Mouse (Mus musculus) neural tube, embryonic 13.5 days (tissue): ENCODE results near the gene Casp9. TPM values are rescaled to one million over a fixed set of nuclear protein-coding genes. Genes with fewer than 3 reads are reported as not detected.
A peak's percentile ranks its signal among the peaks of the same experiment; 100 is the strongest.
"Not testable (repeated sequence)": the region's sequence is repeated elsewhere in the genome, so short reads cannot be mapped to it uniquely, and the experiment has no call there.

Experiments used
- ATAC-seq: fragments of 200-750 bp; cut with Nextera tagmentation; 2 replicates; pipeline ENCODE4 v1.8.0; 2017; ENCODE audit warnings: low read depth, mild to moderate bottlenecking, moderate TSS enrichment, moderate library complexity
- H3K27ac ChIP-seq: fragments of 300-500 bp; sonication (generic); replicated peaks from 2 replicates; pipeline ENCODE4 v1.5.1; 2015; ENCODE audit warnings: moderate library complexity, mild to moderate bottlenecking, inconsistent platforms
- H3K27me3 ChIP-seq: fragments of 300-500 bp; sonication (generic); 2 replicates; pipeline ENCODE4 v1.6.1; 2015; ENCODE audit warnings: mild to moderate bottlenecking, inconsistent platforms
- H3K36me3 ChIP-seq: fragments of 300-500 bp; sonication (generic); 2 replicates; pipeline ENCODE4 v1.6.1; 2015; ENCODE audit warnings: mild to moderate bottlenecking, inconsistent platforms
- H3K4me1 ChIP-seq: fragments of 300-500 bp; sonication (generic); replicated peaks from 2 replicates; pipeline ENCODE4 v1.6.1; 2015; ENCODE audit warnings: inconsistent platforms
- H3K4me2 ChIP-seq: fragments of 300-500 bp; sonication (generic); 2 replicates; pipeline ENCODE4 v1.6.1; 2015; ENCODE audit warnings: inconsistent platforms, mild to moderate bottlenecking, moderate library complexity
- H3K4me3 ChIP-seq: fragments of 300-500 bp; sonication (generic); 2 replicates; pipeline ENCODE4 v1.5.1; 2015; ENCODE audit warnings: mild to moderate bottlenecking, inconsistent platforms
- H3K9ac ChIP-seq: fragments of 300-500 bp; sonication (generic); 2 replicates; pipeline ENCODE4 v1.6.1; 2015; ENCODE audit warnings: moderate library complexity, mild to moderate bottlenecking, inconsistent platforms
- H3K9me3 ChIP-seq: fragments of 300-500 bp; sonication (generic); 2 replicates; pipeline ENCODE4 v1.6.1; 2016; ENCODE audit warnings: inconsistent platforms
- WGBS: fragments of 180-500 bp; shearing (Covaris S2); methylation state at CpG from one replicate; pipeline ENCODE4 v1.1.7; 2015; 5-methylcytosine and 5-hydroxymethylcytosine counted together
- polyA plus RNA-seq: library from polyadenylated mRNA; unstranded; fragments of >200 nt; fragmentation: Nextera tagmentation; extraction: Ambion mirVana; gene quantifications from 2 replicates; pipeline ENCODE4 v1.2.1, GENCODE M21; 2015

Gene Casp9
- polyA plus RNA-seq, 1 experiment from 2014 or later: 19.8 TPM

GRCm38 (mm10) chr4:141763476-141763875, 29.9 kb upstream of the Casp9 start:
- H3K36me3 ChIP-seq: peaks cover 78% of the 10 kb centered on the region

GRCm38 (mm10) chr4:141765008-141765407, 28.4 kb upstream of the Casp9 start:
- H3K9me3 ChIP-seq: no peaks in the 10 kb centered on the region
- 94% methylated on average over 3 of the region's 3 CpGs for WGBS
- H3K27ac ChIP-seq: no peak overlapping the region
- H3K27me3 ChIP-seq: no peaks in the 10 kb centered on the region
- no peak overlapping the region for H3K4me3 ChIP-seq
- no peak overlapping the region for H3K9ac ChIP-seq
- H3K4me2 ChIP-seq: no peak overlapping the region
- no peak for ATAC-seq
- peaks cover 87% of the 10 kb centered on the region for H3K36me3 ChIP-seq
- peaks cover 23% of the 10 kb centered on the region for H3K4me1 ChIP-seq

More at GRCm38 (mm10) chr4:141763476-141763875, 29.9 kb upstream of the Casp9 start:
- H3K4me2 ChIP-seq: no peak overlapping the region
- H3K27me3 ChIP-seq: no peaks in the 10 kb centered on the region
- H3K27ac ChIP-seq: no peak overlapping the region
- no peak for ATAC-seq
- 91% methylated on average over 12 of the region's 12 CpGs for WGBS
- H3K4me1 ChIP-seq: peaks cover 23% of the 10 kb centered on the region
- no peak overlapping the region for H3K9ac ChIP-seq
- no peaks in the 10 kb centered on the region for H3K9me3 ChIP-seq
- no peak overlapping the region for H3K4me3 ChIP-seq

- Histone ChIP-seq H3K4me3 (no peak overlapping the region), H3K27me3 (no peaks in the 10 kb centered on the region), H3K9me3 (no peaks in the 10 kb centered on the region), H3K9ac (no peak overlapping the region), H3K4me1 (peaks cover 23% of the 10 kb centered on the region), H3K4me2 (peak overlapping the region; percentile 24), H3K27ac (peak overlapping the region; percentile 88), H3K36me3 (peaks cover 94% of the 10 kb centered on the region)
- ATAC-seq: peak; percentile 48; the same call in 1 of the 2 replicates
- 74% methylated on average over 8 of the region's 8 CpGs for WGBS
Observed at GRCm38 (mm10) chr4:141766316-141766667, 27.1 kb upstream of the Casp9 start.

GRCm38 (mm10) chr4:141766668-141767352, 26.6 kb upstream of the Casp9 start:
- peak; percentile 75 for ATAC-seq
- H3K4me3 ChIP-seq: no peak overlapping the region
- peaks cover 94% of the 10 kb centered on the region for H3K36me3 ChIP-seq
- 48% methylated on average over 19 of the region's 19 CpGs for WGBS
- peaks cover 23% of the 10 kb centered on the region for H3K4me1 ChIP-seq
- no peaks in the 10 kb centered on the region for H3K27me3 ChIP-seq
- H3K27ac ChIP-seq: peak overlapping the region; percentile 88
- no peaks in the 10 kb centered on the region for H3K9me3 ChIP-seq
- H3K9ac ChIP-seq: no peak overlapping the region
- H3K4me2 ChIP-seq: peak overlapping the region; percentile 24

- peaks cover 23% of the 10 kb centered on the region for H3K4me1 ChIP-seq
- H3K4me2 ChIP-seq: peak overlapping the region; percentile 24
- no peak overlapping the region for H3K4me3 ChIP-seq
- no peaks in the 10 kb centered on the region for H3K27me3 ChIP-seq
- H3K9me3 ChIP-seq: no peaks in the 10 kb centered on the region
- H3K9ac ChIP-seq: no peak overlapping the region
- H3K36me3 ChIP-seq: peaks cover 94% of the 10 kb centered on the region
- peak overlapping the region; percentile 88 for H3K27ac ChIP-seq
- peak; percentile 62 for ATAC-seq
- 72% methylated on average over 19 of the region's 19 CpGs for WGBS
Observed at GRCm38 (mm10) chr4:141767353-141768036, 25.9 kb upstream of the Casp9 start.

- Histone ChIP-seq H3K4me3 (no peak overlapping the region), H3K27me3 (no peaks in the 10 kb centered on the region), H3K27ac (no peak overlapping the region), H3K36me3 (peaks cover 94% of the 10 kb centered on the region), H3K9ac (no peak overlapping the region), H3K4me1 (peaks cover 23% of the 10 kb centered on the region), H3K9me3 (no peaks in the 10 kb centered on the region), H3K4me2 (no peak overlapping the region)
- WGBS: 94% methylated on average over 8 of the region's 8 CpGs
- ATAC-seq: no peak
Observed at GRCm38 (mm10) chr4:141769501-141770160, 23.8 kb upstream of the Casp9 start.

GRCm38 (mm10) chr4:141771823-141772222, 21.6 kb upstream of the Casp9 start:
- no peak overlapping the region for H3K4me2 ChIP-seq
- 91% methylated on average over 8 of the region's 8 CpGs for WGBS
- H3K27me3 ChIP-seq: no peaks in the 10 kb centered on the region
- no peaks in the 10 kb centered on the region for H3K9me3 ChIP-seq
- peaks cover 98% of the 10 kb centered on the region for H3K36me3 ChIP-seq
- ATAC-seq: no peak
- no peak overlapping the region for H3K4me3 ChIP-seq
- H3K9ac ChIP-seq: no peak overlapping the region
- no peak overlapping the region for H3K27ac ChIP-seq
- peaks cover 13% of the 10 kb centered on the region for H3K4me1 ChIP-seq

GRCm38 (mm10) chr4:141773019-141773418, 20.4 kb upstream of the Casp9 start:
- H3K36me3 ChIP-seq: peaks cover 94% of the 10 kb centered on the region
- H3K4me2 ChIP-seq, H3K9ac ChIP-seq, H3K9me3 ChIP-seq, H3K4me3 ChIP-seq, H3K4me1 ChIP-seq, H3K27me3 ChIP-seq, ATAC-seq, H3K27ac ChIP-seq: not testable (repeated sequence)
- WGBS: 87% methylated on average over 4 of the region's 4 CpGs

- 94% methylated on average over 8 of the region's 8 CpGs for WGBS
- H3K27ac ChIP-seq: no peak overlapping the region
- ATAC-seq: no peak
Observed at GRCm38 (mm10) chr4:141779828-141780227, 13.6 kb upstream of the Casp9 start.

GRCm38 (mm10) chr4:141781201-141781985, 12.0 kb upstream of the Casp9 start:
- Histone ChIP-seq H3K36me3 (peaks cover 90% of the 10 kb centered on the region), H3K27ac (no peak overlapping the region), H3K27me3 (no peaks in the 10 kb centered on the region), H3K4me3 (no peak overlapping the region), H3K9ac (no peak overlapping the region), H3K9me3 (no peaks in the 10 kb centered on the region), H3K4me2 (no peak overlapping the region), H3K4me1 (no peaks in the 10 kb centered on the region)
- 94% methylated on average over 8 of the region's 8 CpGs for WGBS
- no peak for ATAC-seq

More at GRCm38 (mm10) chr4:141779828-141780227, 13.6 kb upstream of the Casp9 start:
- Histone ChIP-seq H3K27me3 (no peaks in the 10 kb centered on the region), H3K36me3 (peaks cover 93% of the 10 kb centered on the region), H3K9me3 (no peaks in the 10 kb centered on the region), H3K4me2 (no peak overlapping the region), H3K9ac (no peak overlapping the region), H3K4me1 (no peaks in the 10 kb centered on the region), H3K4me3 (no peak overlapping the region)

- Histone ChIP-seq H3K4me1 (peaks cover 12% of the 10 kb centered on the region), H3K36me3 (peaks cover 76% of the 10 kb centered on the region), H3K9me3 (no peaks in the 10 kb centered on the region), H3K4me2 (no peak overlapping the region), H3K4me3 (no peak overlapping the region), H3K27me3 (no peaks in the 10 kb centered on the region), H3K9ac (no peak overlapping the region), H3K27ac (no peak overlapping the region)
- no peak for ATAC-seq
- 80% methylated on average over 5 of the region's 5 CpGs for WGBS
Observed at GRCm38 (mm10) chr4:141784835-141785234, 8.6 kb upstream of the Casp9 start.

- no peak for ATAC-seq
- H3K36me3 ChIP-seq: peaks cover 63% of the 10 kb centered on the region
Observed at GRCm38 (mm10) chr4:141786141-141786540, 7.3 kb upstream of the Casp9 start.

More at GRCm38 (mm10) chr4:141786141-141786540, 7.3 kb upstream of the Casp9 start:
- H3K27ac ChIP-seq: no peak overlapping the region
- WGBS: 95% methylated on average over 13 of the region's 13 CpGs
- H3K9ac ChIP-seq: no peak overlapping the region
- no peaks in the 10 kb centered on the region for H3K27me3 ChIP-seq
- peaks cover 17% of the 10 kb centered on the region for H3K4me1 ChIP-seq
- no peaks in the 10 kb centered on the region for H3K9me3 ChIP-seq
- no peak overlapping the region for H3K4me3 ChIP-seq
- no peak overlapping the region for H3K4me2 ChIP-seq
